ENCODE assay signal across 16 mouse cellular contexts in the genomic region with DNA sequence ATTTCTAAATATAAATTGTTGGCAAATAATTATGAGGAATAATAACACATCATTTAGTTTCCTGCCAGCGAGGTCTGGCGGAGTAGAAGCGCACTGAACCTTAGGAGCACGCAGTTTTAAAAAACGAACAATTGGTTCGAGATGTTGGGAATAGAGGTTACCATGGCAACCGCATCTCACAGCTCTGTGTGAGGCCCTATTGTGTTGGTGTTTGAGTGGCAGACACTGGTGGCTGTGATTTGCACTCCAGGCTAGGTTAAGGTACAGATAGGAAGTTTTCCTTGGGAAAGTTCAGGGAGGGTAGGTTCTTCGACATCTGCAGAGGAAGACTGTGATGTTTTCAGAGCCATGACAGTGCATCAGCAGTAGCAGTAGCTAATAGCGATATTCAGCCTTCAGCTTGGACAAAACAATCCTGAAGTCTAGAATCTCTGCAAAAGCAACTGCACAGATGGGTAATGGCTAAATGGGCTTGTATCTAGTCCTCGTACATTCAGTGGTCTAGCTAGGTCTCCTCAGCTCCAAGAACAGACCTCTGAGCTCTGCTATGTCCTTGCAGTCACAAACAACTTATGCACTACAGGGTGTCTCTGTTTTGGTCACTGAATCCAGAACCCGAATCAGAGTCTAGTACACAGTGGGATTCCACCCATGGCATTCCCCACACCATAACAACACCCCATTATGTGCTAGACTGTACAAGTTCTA. TPM values are rescaled to one million over a fixed set of nuclear protein-coding genes. Genes with fewer than 3 reads are reported as not detected.
DNase-seq lines count a peak whose midpoint lies in the region; ATAC-seq lines count a peak whose summit lies in the region.
"Had no signal": no experiment of that assay in that cellular context is flagged by ENCODE, and none has a peak within 500 bp of the region (broad histone marks: within the 10 kb centered on the region; RNA-seq: fewer than 3 reads in every experiment).

No protein-coding gene starts in this region.

- ATAC-seq in forebrain, embryonic 14.5 days: peak; percentile 92
- no peak for ATAC-seq in activated CD4-positive, CD25-positive, alpha-beta regulatory T cell, adult 4 months

- DNase-seq in layer of hippocampus, adult 8-10 months (ENCODE audit: low spot score in 2 of 2): peak; percentile 51 to 55
- no peak for DNase-seq in layer of hippocampus, postnatal 10 days (ENCODE audit: low spot score in 2 of 2)
- DNase-seq in forebrain, embryonic 14.5 days (ENCODE audit: low spot score): peak; percentile 90
- peak; percentile 62 for DNase-seq in mesoderm, embryonic 11.5 days (ENCODE audit: low read depth, low spot score)
- peak; percentile 67 for DNase-seq in retina, postnatal 1 day
- DNase-seq in left cerebral cortex, postnatal 10 days (ENCODE audit: extremely low spot score in 1 of 2, low spot score in 2 of 2): no peak
- DNase-seq in spleen, adult 12 weeks (ENCODE audit: low spot score): no peak
- DNase-seq: cerebellum, postnatal 14 days; heart, adult 18-20 months; kidney, adult 8-10 months; spleen, adult 18-20 months; thymus, adult 18-20 months had no signal

- no peak overlapping the region for H3K4me3 ChIP-seq in forebrain, embryonic 14.5 days (ENCODE audit: low read depth, low read length)
- H3K4me3 ChIP-seq: left cerebral cortex, adult 2 months had no signal

- peaks cover 4% of the 10 kb centered on the region; the same call in 1 of the 2 replicates for H3K4me1 ChIP-seq in forebrain, embryonic 14.5 days (ENCODE audit: control insufficient read depth, insufficient read depth, low read length)

- WGBS in forebrain, embryonic 14.5 days: 26% methylated on average over 11 of the region's 11 CpGs

- no peak overlapping the region for H3K9ac ChIP-seq in forebrain, embryonic 14.5 days (ENCODE audit: low read length)
- H3K9ac ChIP-seq: liver, embryonic 14.5 days had no signal

- H3K36me3 ChIP-seq in forebrain, embryonic 14.5 days (ENCODE audit: control insufficient read depth, insufficient read depth, low read length): no peaks in the 10 kb centered on the region

- no peaks in the 10 kb centered on the region for H3K27me3 ChIP-seq in forebrain, embryonic 14.5 days (replicated peaks; ENCODE audit: control insufficient read depth, insufficient read depth, low read length)

- 0 out of 2 replicates have a peak overlapping the region, but pooled peaks have one; percentile 13 for H3K4me2 ChIP-seq in forebrain, embryonic 14.5 days (ENCODE audit: low read length)

- intact Hi-C loops in left cerebral cortex, postnatal 10 days (cut with DNase I): no loop called here

- H3K9me3 ChIP-seq in forebrain, embryonic 14.5 days (replicated peaks; ENCODE audit: control insufficient read depth, low read length): no peaks in the 10 kb centered on the region

- peak overlapping the region; percentile 22; the same call in 1 of the 2 replicates for H3K27ac ChIP-seq in forebrain, embryonic 14.5 days (ENCODE audit: low read depth, low read length)
- H3K27ac ChIP-seq: left cerebral cortex, adult 2 months; liver, embryonic 14.5 days; macrophage had no signal

RNA-seq across cellular contexts. Expression of a gene that starts 46.2 kb away (rescaled TPM):
- total RNA-seq in layer of hippocampus, adult 8-10 months (2022): 100 to 1,000 TPM; 104 to 124 (median 117) TPM
- 100 to 1,000 TPM; 116 to 122 TPM for total RNA-seq in layer of hippocampus, postnatal 10 days (2021)
- 188 and 232 TPM in 2 replicates for polyA plus RNA-seq in forebrain, embryonic 14.5 days (2014; fragmentation: Nextera tagmentation; extraction: Ambion mirVana)
- 100 to 1,000 TPM; 109 to 110 TPM for polyA plus RNA-seq in activated CD4-positive, CD25-positive, alpha-beta regulatory T cell, adult 4 months (2017; shearing (Covaris generic))
- total RNA-seq in left cerebral cortex, postnatal 10 days (2021): 100 to 1,000 TPM; 104 to 110 TPM

Comparison
In these comparisons a context has a peak if more than half of its experiments do, and no peak if none do; other contexts are left out.
1. DNase-seq: peak in layer of hippocampus, adult 8-10 months (2 of 2), forebrain, embryonic 14.5 days (single experiment), mesoderm, embryonic 11.5 days (single experiment) and retina, postnatal 1 day (single experiment); none in layer of hippocampus, postnatal 10 days (0 of 2), left cerebral cortex, postnatal 10 days (0 of 2) and spleen, adult 12 weeks (single experiment).